Mouse (Mus musculus) brown adipose tissue, adult 24 weeks (tissue): Measurements from ENCODE around the gene Spag7. TPM values are rescaled to one million over a fixed set of nuclear protein-coding genes. Genes with fewer than 3 reads are reported as not detected.

Source experiments
- H3K27ac ChIP-seq: fragments of 200-500 bp; replicated peaks from 2 replicates; pipeline ENCODE4 v1.5.1; 2012; ENCODE audit warnings: low read depth, mild to moderate bottlenecking, low read length
- H3K4me1 ChIP-seq: fragments of 200-500 bp; 2 replicates; pipeline ENCODE4 v1.6.1; 2012; ENCODE audit warnings: low read length, mixed read lengths; ENCODE audit not compliant: control insufficient read depth, insufficient read depth, insufficient read length
- H3K4me3 ChIP-seq: fragments of 200-500 bp; 2 replicates; pipeline ENCODE4 v1.5.1; 2012; ENCODE audit warnings: low read depth, mild to moderate bottlenecking, low read length, moderate library complexity; ENCODE audit not compliant: insufficient read depth
- polyA plus RNA-seq: library from polyadenylated mRNA; stranded (reverse); fragments of >200 nt; gene quantifications from 2 replicates; pipeline ENCODE4 v1.2.4, GENCODE M21; 2012; ENCODE audit not compliant: missing spikeins, insufficient read depth, insufficient read length

Gene Spag7
- polyA plus RNA-seq, 1 experiment: 107 TPM

DNA sequence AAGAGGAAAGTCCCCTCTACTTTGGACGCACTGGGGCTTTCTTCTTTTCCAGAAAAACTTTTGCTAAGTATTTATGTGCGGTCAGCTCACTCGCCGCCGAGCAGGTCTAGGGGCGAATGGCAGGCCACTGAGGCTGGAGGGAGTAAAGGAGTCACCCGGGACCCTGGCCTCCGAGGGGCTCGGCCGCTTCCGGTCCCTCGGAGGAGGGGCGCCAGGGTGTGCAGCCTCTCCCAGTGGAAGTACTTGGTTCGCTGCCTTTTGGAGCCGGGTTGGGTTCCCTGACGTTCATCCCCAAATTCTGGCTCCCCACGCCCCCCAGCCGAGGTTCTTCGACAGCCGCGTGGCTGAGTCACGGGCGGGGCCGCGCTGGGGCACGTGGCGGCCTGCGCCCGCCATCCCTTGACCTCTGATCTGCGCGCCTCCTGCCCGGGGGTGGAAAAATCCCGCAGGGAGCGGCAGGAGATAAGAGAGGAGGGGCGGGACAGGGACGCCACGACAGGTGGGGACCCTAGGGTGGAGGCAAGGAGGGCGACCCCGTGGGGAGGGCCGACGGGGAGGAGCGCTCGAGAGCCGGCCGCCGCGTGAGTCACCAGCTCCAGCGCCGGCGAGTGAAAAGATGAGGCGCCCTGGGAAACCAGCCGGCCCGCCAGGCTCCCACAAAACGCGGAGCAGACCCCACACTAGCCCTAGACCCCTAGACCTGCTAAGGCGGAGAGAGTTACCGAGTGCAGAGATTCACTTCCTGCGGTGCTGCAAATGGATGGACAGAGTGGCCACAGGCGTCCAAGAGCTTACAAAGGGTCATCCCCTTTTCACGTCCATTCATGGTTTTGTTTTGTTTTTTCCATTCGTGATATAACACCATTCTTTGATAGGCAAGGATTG lies 13.4 kb downstream of the Spag7 start:
- H3K27ac ChIP-seq: peak overlapping the region; percentile 79
- peak overlapping the region; percentile 76 for H3K4me3 ChIP-seq

GRCm38 (mm10) chr11:70654923-70655570 lies 14.2 kb downstream of the Spag7 start:
- peak overlapping the region; percentile 79 for H3K27ac ChIP-seq

More for the DNA sequence above, 13.4 kb downstream of the Spag7 start:
- no peaks in the 10 kb centered on the region for H3K4me1 ChIP-seq

DNA sequence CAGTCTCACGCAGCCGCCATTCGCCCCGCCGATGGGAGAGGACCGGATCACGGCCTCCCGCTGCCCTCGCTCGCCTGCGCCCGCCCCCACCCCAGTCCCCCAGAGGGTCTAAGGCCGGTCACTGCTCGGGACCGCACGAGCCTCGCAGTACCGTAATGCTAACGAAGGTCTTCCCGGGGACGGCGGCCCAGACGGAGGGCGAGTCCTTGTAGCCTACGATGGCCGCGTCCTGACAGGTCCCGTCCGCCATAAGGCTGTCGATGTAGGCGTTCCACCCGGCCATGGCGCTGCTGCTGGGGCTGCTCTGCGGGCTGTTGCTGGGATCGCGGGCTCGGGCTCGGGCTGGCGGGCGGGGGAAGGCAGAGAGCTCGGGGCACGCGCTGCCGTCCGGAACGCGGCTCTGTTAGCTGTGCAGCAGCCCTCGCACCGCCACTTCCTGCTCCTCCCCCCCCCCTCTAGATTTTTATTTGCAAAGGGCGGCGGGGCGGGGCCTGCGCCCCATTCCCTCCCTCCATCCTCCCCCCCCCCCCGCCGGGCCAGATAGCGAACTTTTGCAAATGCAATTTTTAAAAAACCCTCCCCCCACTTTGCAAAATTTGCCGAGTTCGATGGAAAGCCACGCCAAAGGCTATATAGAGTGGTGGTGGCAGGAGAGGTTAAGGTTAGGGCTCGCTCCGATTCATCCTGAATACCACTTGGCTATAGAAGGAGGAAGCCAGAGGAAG lies 14.9 kb downstream of the Spag7 start, which contains the start of gene Pfn1:
Pfn1 (minus strand) TSS at position 447 of the 725 bp plus-strand sequence.
- Histone ChIP-seq H3K4me1 (no peaks in the 10 kb centered on the region), H3K27ac (peak within 1 kb of the TSS; percentile 93), H3K4me3 (peak within 1 kb of the TSS; percentile 91)

More at GRCm38 (mm10) chr11:70654923-70655570, 14.2 kb downstream of the Spag7 start:
- Histone ChIP-seq H3K4me3 (peak overlapping the region; percentile 76), H3K4me1 (no peaks in the 10 kb centered on the region)

- Histone ChIP-seq H3K4me3 (peak overlapping the region; percentile 91), H3K27ac (peak overlapping the region; percentile 93), H3K4me1 (no peaks in the 10 kb centered on the region)
Measured at GRCm38 (mm10) chr11:70653345-70654197, 15.6 kb downstream of the Spag7 start.

GRCm38 (mm10) chr11:70652884-70653344 lies 16.3 kb downstream of the Spag7 start:
- Histone ChIP-seq H3K4me1 (no peaks in the 10 kb centered on the region), H3K4me3 (peak overlapping the region; percentile 91), H3K27ac (peak overlapping the region; percentile 65)

DNA sequence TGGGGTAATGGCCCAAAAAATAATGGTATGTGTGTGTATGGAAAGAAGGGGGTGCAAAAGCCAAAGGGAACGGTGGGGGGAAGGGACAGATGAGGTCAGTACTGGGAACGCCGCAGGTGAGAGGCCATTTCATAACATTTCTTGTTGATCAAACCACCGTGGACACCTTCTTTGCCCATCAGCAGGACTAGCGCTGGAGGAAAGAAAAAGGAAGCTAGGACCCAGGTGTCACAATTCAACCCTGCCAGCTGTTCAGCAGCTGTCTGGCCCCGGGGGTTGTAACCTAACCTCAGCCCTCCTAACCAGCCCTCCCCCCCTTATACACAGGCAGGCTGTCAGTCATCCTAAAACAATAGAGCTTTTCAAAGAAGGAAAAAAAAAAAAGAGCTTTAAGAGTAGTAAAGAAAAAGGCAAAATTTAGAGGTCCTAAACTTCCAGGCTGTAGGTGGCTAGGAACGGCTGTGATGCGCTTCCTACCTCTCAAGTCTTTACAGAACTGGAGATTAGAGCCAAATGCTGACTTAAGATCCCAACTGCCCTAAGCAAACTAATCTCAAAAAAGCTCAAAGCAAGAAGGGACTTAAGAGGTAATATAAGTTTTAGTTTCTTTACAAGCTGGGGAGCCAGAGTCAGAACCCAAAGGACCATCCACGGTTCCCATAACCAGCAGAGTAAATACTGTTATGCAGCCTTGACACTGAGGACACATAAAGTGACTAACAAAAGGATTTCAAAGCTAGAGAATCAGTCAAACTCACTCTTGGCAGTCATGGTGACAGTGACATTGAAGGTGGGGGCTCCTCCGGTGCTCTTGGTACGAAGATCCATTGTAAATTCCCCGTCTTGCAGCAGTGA lies 17.0 kb downstream of the Spag7 start:
- Histone ChIP-seq H3K4me1 (no peaks in the 10 kb centered on the region), H3K27ac (peak overlapping the region; percentile 65; the same call in 1 of the 2 replicates), H3K4me3 (peak overlapping the region; percentile 91)

GRCm38 (mm10) chr11:70651391-70651790 lies 17.8 kb downstream of the Spag7 start:
- H3K27ac ChIP-seq: no peak overlapping the region
- no peak overlapping the region for H3K4me3 ChIP-seq
- H3K4me1 ChIP-seq: no peaks in the 10 kb centered on the region

DNA sequence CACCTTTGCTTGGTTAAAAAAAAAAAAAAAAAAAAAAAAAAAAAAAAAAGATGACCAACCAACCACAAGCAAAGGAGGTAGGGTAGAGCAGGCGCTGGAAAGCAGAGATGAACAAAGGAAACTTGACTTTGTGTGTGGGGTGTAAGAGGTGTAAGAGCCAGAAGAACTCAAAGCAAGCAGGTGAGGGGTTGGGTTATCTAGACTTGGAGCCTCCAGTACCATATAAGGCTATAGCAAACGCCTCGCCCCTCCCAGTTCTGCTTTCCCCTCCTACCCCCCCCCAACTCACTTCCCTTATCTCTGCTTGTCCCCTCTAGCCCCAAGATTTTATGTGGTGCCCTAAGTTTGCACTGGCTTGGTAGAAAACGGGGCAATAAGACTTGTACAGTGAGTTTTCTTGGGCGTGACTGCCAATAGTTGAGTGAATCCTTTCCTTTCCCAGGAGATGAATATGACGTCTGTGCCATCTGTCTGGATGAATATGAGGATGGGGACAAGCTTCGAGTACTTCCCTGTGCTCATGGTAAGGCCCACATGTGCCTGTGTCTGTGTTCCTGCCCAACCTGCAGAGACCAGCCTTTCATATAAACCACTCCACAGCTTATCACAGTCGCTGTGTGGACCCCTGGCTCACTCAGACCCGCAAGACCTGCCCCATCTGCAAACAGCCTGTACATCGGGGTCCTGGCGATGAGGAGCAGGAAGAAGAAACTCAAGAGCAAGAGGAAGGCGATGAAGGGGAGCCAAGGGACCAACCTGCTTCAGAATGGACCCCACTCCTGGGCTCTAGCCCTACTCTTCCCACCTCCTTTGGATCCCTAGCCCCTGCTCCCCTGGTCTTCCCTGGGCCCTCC lies 18.7 kb downstream of the Spag7 start:
- Histone ChIP-seq H3K4me1 (peaks cover 8% of the 10 kb centered on the region), H3K4me3 (peak overlapping the region; percentile 10; the same call in 1 of the 2 replicates), H3K27ac (peak overlapping the region; percentile 21)

GRCm38 (mm10) chr11:70649185-70649734 lies 20.0 kb downstream of the Spag7 start:
- Histone ChIP-seq H3K4me1 (peaks cover 8% of the 10 kb centered on the region), H3K4me3 (0 out of 2 replicates have a peak overlapping the region, but pooled peaks have one; percentile 1), H3K27ac (no peak overlapping the region)

DNA sequence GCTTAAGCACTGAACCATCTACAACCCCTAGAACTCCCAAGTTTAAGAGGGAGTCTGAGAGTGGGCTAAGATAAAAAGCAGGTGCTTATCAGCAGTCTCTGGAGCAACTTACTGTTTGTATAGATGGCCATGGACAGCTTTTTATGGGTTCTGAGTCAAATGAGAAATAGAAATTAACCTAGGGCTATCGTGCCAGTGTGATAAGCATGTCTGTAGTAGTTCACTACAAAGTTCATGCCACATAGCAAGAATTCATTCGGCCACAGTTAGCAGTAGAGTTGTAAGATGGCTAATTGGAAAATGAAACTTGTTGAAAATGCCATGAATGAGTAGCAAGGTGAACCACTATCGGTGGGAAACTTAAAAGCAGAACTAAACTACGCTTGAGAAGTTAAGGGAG lies 20.7 kb downstream of the Spag7 start:
- Histone ChIP-seq H3K27ac (no peak overlapping the region), H3K4me1 (peaks cover 8% of the 10 kb centered on the region), H3K4me3 (peak overlapping the region; percentile 83)

GRCm38 (mm10) chr11:70647716-70648420 lies 21.3 kb downstream of the Spag7 start:
- H3K27ac ChIP-seq: peak overlapping the region; percentile 97
- peaks cover 8% of the 10 kb centered on the region for H3K4me1 ChIP-seq
- peak overlapping the region; percentile 83 for H3K4me3 ChIP-seq
